Mouse (Mus musculus) lung, adult 2 months (tissue): Measurements from ENCODE around the gene Adam22.

Source experiments
- CTCF ChIP-seq: fragments of 200-500 bp; IDR thresholded peaks from 2 replicates; pipeline ENCODE4 v1.5.1; 2011; ENCODE audit warnings: mild to moderate bottlenecking, low read length, control low read depth; ENCODE audit not compliant: insufficient read depth
- POLR2A ChIP-seq: fragments of 200-500 bp; IDR thresholded peaks from 2 replicates; pipeline ENCODE4 v1.6.1; 2011; ENCODE audit warnings: low read depth, mild to moderate bottlenecking, control low read depth, low read length, borderline replicate concordance; ENCODE audit errors: extremely low read depth

- no peak for TF ChIP-seq POLR2A
- no peak for TF ChIP-seq CTCF
These were observed 311.0 kb downstream of the Adam22 start for GRCm38 (mm10) chr5:8057018-8057323.
